Mouse (Mus musculus) embryonic fibroblast, embryonic 13.5 days (primary cell): ENCODE results near the gene Tbc1d23. TPM values are rescaled to one million over a fixed set of nuclear protein-coding genes. Genes with fewer than 3 reads are reported as not detected.

Source experiments
- H3K27ac ChIP-seq: 2 replicates; pipeline ENCODE4 v1.5.1; 2012; ENCODE audit warnings: low read length, control low read depth, inconsistent platforms; ENCODE audit not compliant: insufficient read depth
- H3K4me1 ChIP-seq: 2 replicates; pipeline ENCODE4 v1.6.1; 2011; ENCODE audit warnings: low read length; ENCODE audit not compliant: control insufficient read depth, insufficient read depth
- H3K4me3 ChIP-seq: 2 replicates; pipeline ENCODE4 v1.5.1; 2011; ENCODE audit warnings: mild to moderate bottlenecking, control low read depth, low read length; ENCODE audit not compliant: insufficient read depth
- CTCF ChIP-seq: IDR thresholded peaks from 2 replicates; pipeline ENCODE4 v1.5.1; 2011; ENCODE audit warnings: mild to moderate bottlenecking, control low read depth, low read length, moderate library complexity, borderline replicate concordance; ENCODE audit not compliant: insufficient read depth
- POLR2A ChIP-seq: IDR thresholded peaks from 2 replicates; pipeline ENCODE4 v1.6.1; 2011; ENCODE audit warnings: low read depth, mild to moderate bottlenecking, control low read depth, low read length, moderate library complexity
- polyA plus RNA-seq: library from polyadenylated mRNA; stranded (reverse); fragments of >200 nt; gene quantifications from 2 replicates; pipeline ENCODE4 v1.2.4, GENCODE M21; 2011; ENCODE audit warnings: low read depth; ENCODE audit not compliant: missing spikeins, insufficient read length

The Tbc1d23 gene
- polyA plus RNA-seq, 1 experiment: 52.5 TPM

GRCm38 (mm10) chr16:57132326-57132725, 99.0 kb downstream of the Tbc1d23 start:
- Histone ChIP-seq H3K27ac (no peak overlapping the region), H3K4me1 (no peaks in the 10 kb centered on the region), H3K4me3 (no peak overlapping the region)
- no peak for TF ChIP-seq CTCF
- TF ChIP-seq POLR2A: no peak

- H3K4me1 ChIP-seq: no peaks in the 10 kb centered on the region
- no peak for TF ChIP-seq POLR2A
- no peak for TF ChIP-seq CTCF
- H3K27ac ChIP-seq: no peak overlapping the region
- no peak overlapping the region for H3K4me3 ChIP-seq
Measured at GRCm38 (mm10) chr16:57131544-57131943, 99.8 kb downstream of the Tbc1d23 start.

GRCm38 (mm10) chr16:57130752-57131400, 100.4 kb downstream of the Tbc1d23 start:
- Histone ChIP-seq H3K4me1 (no peaks in the 10 kb centered on the region), H3K4me3 (no peak overlapping the region), H3K27ac (no peak overlapping the region)
- TF ChIP-seq CTCF: no peak
- no peak for TF ChIP-seq POLR2A

GRCm38 (mm10) chr16:57127825-57128224, 103.5 kb downstream of the Tbc1d23 start:
- no peak for TF ChIP-seq POLR2A
- no peak for TF ChIP-seq CTCF
- no peak overlapping the region for H3K27ac ChIP-seq
- no peaks in the 10 kb centered on the region; the same call in 1 of the 2 replicates for H3K4me1 ChIP-seq
- no peak overlapping the region for H3K4me3 ChIP-seq

GRCm38 (mm10) chr16:57126268-57126667, 105.0 kb downstream of the Tbc1d23 start:
- TF ChIP-seq POLR2A: no peak
- TF ChIP-seq CTCF: no peak
- Histone ChIP-seq H3K27ac (no peak overlapping the region), H3K4me1 (no peaks in the 10 kb centered on the region; the same call in 1 of the 2 replicates), H3K4me3 (no peak overlapping the region)

GRCm38 (mm10) chr16:57122682-57123445, 108.4 kb downstream of the Tbc1d23 start:
- peak overlapping the region; percentile 65 for H3K4me3 ChIP-seq
- no peaks in the 10 kb centered on the region; the same call in 1 of the 2 replicates for H3K4me1 ChIP-seq
- 0 out of 2 replicates have a peak overlapping the region, but pooled peaks have one; percentile 60 for H3K27ac ChIP-seq
- TF ChIP-seq CTCF (no peak), POLR2A (no peak)

GRCm38 (mm10) chr16:57121816-57122415, 109.4 kb downstream of the Tbc1d23 start:
- no peak for TF ChIP-seq POLR2A
- TF ChIP-seq CTCF: no peak
- Histone ChIP-seq H3K4me1 (no peaks in the 10 kb centered on the region; the same call in 1 of the 2 replicates), H3K4me3 (peak overlapping the region; percentile 65), H3K27ac (peak overlapping the region; percentile 60)

GRCm38 (mm10) chr16:57120913-57121815, 110.1 kb downstream of the Tbc1d23 start, which contains the start of gene Tomm70a:
Gene Tomm70a (plus strand): TSS chr16:57121703.
- Histone ChIP-seq H3K4me3 (peak within 1 kb of the TSS; percentile 65), H3K27ac (peak within 1 kb of the TSS; percentile 69), H3K4me1 (no peaks in the 10 kb centered on the region; the same call in 1 of the 2 replicates)
- TF ChIP-seq CTCF (no peak), POLR2A (peak; percentile 73)

Other genes starting within 250 kb of the Tbc1d23 start
- gene Tmem45a2, start 160.1 kb downstream of the Tbc1d23 start, polyA plus RNA-seq: not detected in 2 replicates
- gene Tomm70a, start 109.8 kb downstream of the Tbc1d23 start, polyA plus RNA-seq: 66.0 and 72.8 TPM in 2 replicates
- 70.7 and 91.4 TPM in 2 replicates for gene Nit2, start 64.2 kb downstream of the Tbc1d23 start, polyA plus RNA-seq
- gene Tmem30c, start 61.4 kb upstream of the Tbc1d23 start, polyA plus RNA-seq: 0.13 and 0.19 TPM in 2 replicates
- 138 and 223 TPM in 2 replicates for gene Filip1l, start 121.6 kb upstream of the Tbc1d23 start, polyA plus RNA-seq